Mouse (Mus musculus) adrenal gland, adult 18-20 months (tissue): ENCODE data around the gene Cpxcr1. TPM values are rescaled to one million over a fixed set of nuclear protein-coding genes. Genes with fewer than 3 reads are reported as not detected.

Experiments
- DNase-seq, 2 experiments: peaks; one replicate each; pipeline ENCODE4 v3.0.0; 2021 to 2022; ENCODE audit warnings: low spot score in 2 of 2
- long read RNA-seq, 2 experiments: library from polyadenylated mRNA; stranded (forward); transcript quantifications; one replicate each; pipeline ENCODE4 v2.0.0; 2021
- total RNA-seq, 2 experiments: library from RNA; stranded (reverse); gene quantifications; 1 replicate in 1 of 2; 2 replicates in 1 of 2; pipeline ENCODE4 v1.2.3; 2021

Cpxcr1 gene
- not detected for total RNA-seq
- long read RNA-seq, experiment 1, result 0 reads
- long read RNA-seq, experiment 2, result 0 reads

GRCm38 (mm10) chrX:116448644-116449043 is at the start of gene Cpxcr1:
Gene Cpxcr1, plus strand, starts transcription at chrX:116448944.
- DNase-seq, result no peak

Other genes with a start within 250 kb of the Cpxcr1 start
- gene H2afb2, start 232.2 kb downstream of the Cpxcr1 start, total RNA-seq, result not detected